Mouse (Mus musculus): ENCODE measurements around the gene Mthfsd. TPM values are rescaled to one million over a fixed set of nuclear protein-coding genes. Genes with fewer than 3 reads are reported as not detected.

Mthfsd gene
- polyA plus RNA-seq (2017; shearing (Covaris generic)) = 11.9 TPM

GRCm38 (mm10) chr8:121107668-121108656 is at the start of gene Mthfsd:
TSS of gene Mthfsd (minus strand) at chr8:121108392.

GRCm38 (mm10) chr8:121127756-121128375 is 19.7 kb upstream of the Mthfsd start, which contains the start of gene Foxl1:
TSS of gene Foxl1 (plus strand) at chr8:121127940.

GRCm38 (mm10) chr8:121115948-121116347 is 7.8 kb upstream of the Mthfsd start, which contains the start of gene Foxc2:
TSS of gene Foxc2 (plus strand) at chr8:121116171.

GRCm38 (mm10) chr8:121084210-121084951 is 23.8 kb downstream of the Mthfsd start, which contains the start of gene Foxf1:
TSS of gene Foxf1 (plus strand) at chr8:121084386.

Other genes starting within 250 kb of the Mthfsd start
- gene Foxf1, start 24.0 kb downstream of the Mthfsd start, polyA plus RNA-seq (2017; shearing (Covaris generic)) = not detected
- gene Foxc2, start 7.8 kb upstream of the Mthfsd start, polyA plus RNA-seq (2017; shearing (Covaris generic)) = not detected
- 0.13 TPM for gene Foxl1, start 19.5 kb upstream of the Mthfsd start, polyA plus RNA-seq (2017; shearing (Covaris generic))